Mouse (Mus musculus) liver, embryonic 11.5 days (tissue): ENCODE results near the gene Pcnx2. TPM values are rescaled to one million over a fixed set of nuclear protein-coding genes. Genes with fewer than 3 reads are reported as not detected.

Experiments used
- ATAC-seq: fragments of 200-750 bp; cut with Nextera tagmentation; replicated peaks from 2 replicates; pipeline ENCODE4 v1.8.0; 2017; ENCODE audit warnings: moderate number of reproducible peaks, mild to moderate bottlenecking, moderate TSS enrichment, moderate library complexity; ENCODE audit not compliant: low FRiP score
- DNase-seq: peaks from one replicate; pipeline ENCODE4 v3.0.0-alpha.2; 2017; ENCODE audit warnings: low spot score
- H3K27ac ChIP-seq: fragments of 300-500 bp; sonication (generic); 2 replicates; pipeline ENCODE4 v1.5.1; 2014; ENCODE audit warnings: mild to moderate bottlenecking, low read depth, low read length, control low read depth
- H3K27me3 ChIP-seq: fragments of 300-500 bp; sonication (generic); replicated peaks from 2 replicates; pipeline ENCODE4 v1.6.1; 2014; ENCODE audit warnings: low read length, mixed read lengths; ENCODE audit not compliant: control insufficient read depth, insufficient read depth
- H3K36me3 ChIP-seq: fragments of 300-500 bp; sonication (generic); 2 replicates; pipeline ENCODE4 v1.6.1; 2014; ENCODE audit warnings: mild to moderate bottlenecking, low read length, moderate library complexity, mixed read lengths; ENCODE audit not compliant: control insufficient read depth, insufficient read depth
- H3K4me1 ChIP-seq: fragments of 300-500 bp; sonication (generic); replicated peaks from 2 replicates; pipeline ENCODE4 v1.6.1; 2014; ENCODE audit warnings: low read length, mixed read lengths; ENCODE audit not compliant: control insufficient read depth, insufficient read depth
- H3K4me2 ChIP-seq: fragments of 300-500 bp; sonication (generic); 2 replicates; pipeline ENCODE4 v1.6.1; 2014; ENCODE audit warnings: mild to moderate bottlenecking, control low read depth, moderate library complexity
- H3K4me3 ChIP-seq: fragments of 300-500 bp; sonication (generic); 2 replicates; pipeline ENCODE4 v1.5.1; 2014; ENCODE audit warnings: low read depth, low read length, control low read depth
- H3K9ac ChIP-seq: fragments of 300-500 bp; sonication (generic); 2 replicates; pipeline ENCODE4 v1.6.1; 2014; ENCODE audit warnings: low read depth, low read length, control low read depth
- H3K9me3 ChIP-seq: fragments of 300-500 bp; sonication (generic); 2 replicates; pipeline ENCODE4 v1.6.1; 2016; ENCODE audit warnings: low read length, inconsistent platforms, mixed read lengths; ENCODE audit not compliant: control insufficient read depth
- WGBS: fragments of 180-500 bp; shearing (Covaris S2); extraction: QIAGEN DNeasy Blood & Tissue Kit; methylation state at CpG from one replicate; pipeline ENCODE4 v1.1.7; 2014; 5-methylcytosine and 5-hydroxymethylcytosine counted together
- polyA plus RNA-seq: library from polyadenylated mRNA; unstranded; fragments of >200 nt; fragmentation: Nextera tagmentation; extraction: Ambion mirVana; gene quantifications from 2 replicates; pipeline ENCODE4 v1.2.1, GENCODE M21; 2014

Gene Pcnx2
- polyA plus RNA-seq, 1 experiment from 2014 or later, result 0.67 TPM

DNA sequence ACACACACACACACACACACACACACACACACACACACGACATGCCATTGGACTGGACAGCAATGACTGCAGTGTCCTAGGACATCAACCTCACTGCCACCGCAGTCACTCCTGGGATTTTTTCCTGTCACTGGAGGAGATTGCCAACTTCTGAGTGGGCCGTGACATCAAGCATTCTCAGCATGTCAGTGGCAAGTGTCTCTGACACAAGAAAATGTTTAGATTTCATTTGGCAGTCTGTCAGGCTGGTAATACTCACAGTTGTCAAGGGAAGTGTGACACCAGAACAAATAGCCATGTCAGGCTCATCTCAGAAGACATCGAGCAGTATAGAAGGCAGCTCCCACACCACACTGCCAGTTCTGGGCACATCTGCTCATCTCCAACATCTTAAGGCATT lies 17.7 kb downstream of the Pcnx2 start:
- 77% methylated on average over 4 of the region's 4 CpGs for WGBS
- Histone ChIP-seq H3K4me1 (no peaks in the 10 kb centered on the region), H3K9me3 (no peaks in the 10 kb centered on the region), H3K4me2 (no peak overlapping the region), H3K9ac (no peak overlapping the region), H3K27me3 (no peaks in the 10 kb centered on the region), H3K4me3 (no peak overlapping the region), H3K36me3 (no peaks in the 10 kb centered on the region), H3K27ac (no peak overlapping the region)
- ATAC-seq (no peak), DNase-seq (no peak)

GRCm38 (mm10) chr8:125873250-125873534 lies 24.9 kb downstream of the Pcnx2 start:
- WGBS, result 83% methylated on average over 2 of the region's 2 CpGs
- no peak for DNase-seq
- no peak overlapping the region for H3K9ac ChIP-seq
- no peak for ATAC-seq
- no peaks in the 10 kb centered on the region; the same call in 1 of the 2 replicates for H3K27me3 ChIP-seq
- no peaks in the 10 kb centered on the region for H3K9me3 ChIP-seq
- no peak overlapping the region for H3K4me2 ChIP-seq
- H3K4me3 ChIP-seq, result no peak overlapping the region
- H3K36me3 ChIP-seq, result no peaks in the 10 kb centered on the region
- H3K4me1 ChIP-seq, result peaks cover 19% of the 10 kb centered on the region
- no peak overlapping the region for H3K27ac ChIP-seq

- H3K9me3 ChIP-seq, result no peaks in the 10 kb centered on the region
- H3K27ac ChIP-seq, result no peak overlapping the region
- H3K36me3 ChIP-seq, result no peaks in the 10 kb centered on the region
- DNase-seq (no peak), ATAC-seq (no peak)
- H3K4me1 ChIP-seq, result peaks cover 19% of the 10 kb centered on the region
- no peak overlapping the region for H3K9ac ChIP-seq
- H3K4me3 ChIP-seq, result no peak overlapping the region
- H3K4me2 ChIP-seq, result no peak overlapping the region
- WGBS, result 58% methylated on average over 9 of the region's 9 CpGs
- H3K27me3 ChIP-seq, result no peaks in the 10 kb centered on the region; the same call in 1 of the 2 replicates
Observed at GRCm38 (mm10) chr8:125872501-125873249, 25.4 kb downstream of the Pcnx2 start.

- Histone ChIP-seq H3K27ac (peak overlapping the region; percentile 46; the same call in 1 of the 2 replicates), H3K36me3 (no peaks in the 10 kb centered on the region), H3K27me3 (no peaks in the 10 kb centered on the region; the same call in 1 of the 2 replicates), H3K4me2 (peak overlapping the region; percentile 53), H3K9me3 (no peaks in the 10 kb centered on the region), H3K4me1 (peaks cover 19% of the 10 kb centered on the region), H3K9ac (no peak overlapping the region), H3K4me3 (no peak overlapping the region)
- peak; percentile 44 for ATAC-seq
- WGBS, result 0% methylated on average over 7 of the region's 7 CpGs
- DNase-seq, result peak; percentile 77
Observed at GRCm38 (mm10) chr8:125870821-125871321, 27.2 kb downstream of the Pcnx2 start.

GRCm38 (mm10) chr8:125870179-125870702 lies 27.9 kb downstream of the Pcnx2 start:
- H3K4me3 ChIP-seq, result no peak overlapping the region
- H3K4me1 ChIP-seq, result peaks cover 19% of the 10 kb centered on the region
- no peaks in the 10 kb centered on the region; the same call in 1 of the 2 replicates for H3K27me3 ChIP-seq
- H3K27ac ChIP-seq, result peak overlapping the region; percentile 46; the same call in 1 of the 2 replicates
- 20% methylated on average over 6 of the region's 6 CpGs for WGBS
- DNase-seq (no peak), ATAC-seq (peak; percentile 14)
- no peaks in the 10 kb centered on the region for H3K36me3 ChIP-seq
- peak overlapping the region; percentile 53 for H3K4me2 ChIP-seq
- H3K9ac ChIP-seq, result no peak overlapping the region
- H3K9me3 ChIP-seq, result no peaks in the 10 kb centered on the region

GRCm38 (mm10) chr8:125869739-125870138 lies 28.4 kb downstream of the Pcnx2 start:
- H3K4me1 ChIP-seq, result peaks cover 19% of the 10 kb centered on the region
- H3K4me2 ChIP-seq, result no peak overlapping the region
- ATAC-seq, result peak; percentile 87
- 37% methylated on average over 3 of the region's 3 CpGs for WGBS
- DNase-seq, result no peak
- H3K27me3 ChIP-seq, result no peaks in the 10 kb centered on the region
- H3K4me3 ChIP-seq, result no peak overlapping the region
- peak overlapping the region; percentile 46; the same call in 1 of the 2 replicates for H3K27ac ChIP-seq
- no peak overlapping the region for H3K9ac ChIP-seq
- H3K9me3 ChIP-seq, result no peaks in the 10 kb centered on the region
- H3K36me3 ChIP-seq, result no peaks in the 10 kb centered on the region

DNA sequence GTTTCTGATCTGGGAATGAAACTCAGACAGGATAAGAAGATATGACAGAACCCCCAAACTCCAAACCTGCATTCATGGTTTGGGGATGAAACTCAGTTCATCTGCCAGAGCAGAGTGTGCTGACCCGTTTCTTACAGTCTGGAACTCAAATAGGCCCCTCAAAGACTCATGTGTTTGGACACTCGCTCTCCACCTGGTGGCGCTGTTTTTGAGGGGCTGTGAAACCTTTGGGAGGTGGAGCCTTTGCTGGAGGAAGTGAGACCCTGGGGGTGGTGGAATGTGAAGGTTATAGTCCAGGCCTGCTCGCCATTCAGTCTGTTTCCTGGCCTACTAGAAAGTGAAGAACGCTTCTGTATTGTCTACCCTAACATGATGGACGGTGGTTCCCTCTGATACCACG lies 29.6 kb downstream of the Pcnx2 start:
- Histone ChIP-seq H3K4me2 (no peak overlapping the region), H3K27me3 (no peaks in the 10 kb centered on the region), H3K36me3 (no peaks in the 10 kb centered on the region), H3K27ac (no peak overlapping the region), H3K4me1 (peaks cover 19% of the 10 kb centered on the region), H3K9ac (no peak overlapping the region), H3K9me3 (no peaks in the 10 kb centered on the region), H3K4me3 (no peak overlapping the region)
- WGBS, result 56% methylated on average over 7 of the region's 7 CpGs
- DNase-seq (no peak), ATAC-seq (no peak)

GRCm38 (mm10) chr8:125866125-125866524 lies 32.0 kb downstream of the Pcnx2 start:
- H3K27me3 ChIP-seq, result no peaks in the 10 kb centered on the region
- no peaks in the 10 kb centered on the region for H3K9me3 ChIP-seq
- no peak overlapping the region for H3K27ac ChIP-seq
- ATAC-seq (no peak), DNase-seq (no peak)
- no peak overlapping the region for H3K9ac ChIP-seq
- H3K36me3 ChIP-seq, result no peaks in the 10 kb centered on the region
- H3K4me2 ChIP-seq, result no peak overlapping the region
- H3K4me3 ChIP-seq, result no peak overlapping the region
- H3K4me1 ChIP-seq, result peaks cover 26% of the 10 kb centered on the region
- 79% methylated on average over 12 of the region's 12 CpGs for WGBS

GRCm38 (mm10) chr8:125857251-125857650 lies 40.9 kb downstream of the Pcnx2 start:
- Histone ChIP-seq H3K27ac (no peak overlapping the region), H3K36me3 (no peaks in the 10 kb centered on the region), H3K9ac (no peak overlapping the region), H3K27me3 (no peaks in the 10 kb centered on the region), H3K9me3 (no peaks in the 10 kb centered on the region), H3K4me2 (no peak overlapping the region), H3K4me1 (peaks cover 8% of the 10 kb centered on the region), H3K4me3 (no peak overlapping the region)
- DNase-seq (no peak), ATAC-seq (no peak)
- 66% methylated on average over 6 of the region's 6 CpGs for WGBS
